Mouse (Mus musculus): Measurements from ENCODE around the gene Mre11a. TPM values are rescaled to one million over a fixed set of nuclear protein-coding genes. Genes with fewer than 3 reads are reported as not detected.
"Not testable (repeated sequence)": the region's sequence is repeated elsewhere in the genome, so short reads cannot be mapped to it uniquely, and the experiment has no call there.

Mre11a gene
- total RNA-seq, 2 experiments from 2014 or later, result 9.8 to 15.4 TPM

DNA sequence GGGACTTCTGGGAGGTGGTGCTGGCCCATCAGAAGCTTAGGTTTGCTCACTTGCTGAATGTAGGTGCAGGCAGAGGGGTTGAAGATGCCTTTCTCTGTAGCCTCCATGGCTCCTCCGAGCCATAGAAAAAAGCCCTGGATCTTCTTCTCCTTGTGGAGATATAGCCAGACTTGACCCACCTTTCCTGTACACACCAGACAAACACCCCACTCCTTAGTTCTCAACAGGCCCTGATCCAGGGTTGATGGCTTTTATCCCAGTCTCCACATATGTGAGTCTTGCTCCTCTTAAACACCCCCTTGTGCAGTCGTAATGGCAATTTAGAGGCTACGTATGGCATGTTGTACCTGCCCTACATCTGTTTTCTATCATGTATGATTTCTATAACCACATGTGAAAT lies 78.7 kb downstream of the Mre11a start:
- DNase-seq (ENCODE audit: low spot score in 2 of 2), result no peak
- no peak for TF ChIP-seq CTCF (conservative IDR thresholded peaks at IDR 0.05)
- Histone ChIP-seq H3K4me3 (no peak overlapping the region), H3K27ac (no peak overlapping the region)

DNA sequence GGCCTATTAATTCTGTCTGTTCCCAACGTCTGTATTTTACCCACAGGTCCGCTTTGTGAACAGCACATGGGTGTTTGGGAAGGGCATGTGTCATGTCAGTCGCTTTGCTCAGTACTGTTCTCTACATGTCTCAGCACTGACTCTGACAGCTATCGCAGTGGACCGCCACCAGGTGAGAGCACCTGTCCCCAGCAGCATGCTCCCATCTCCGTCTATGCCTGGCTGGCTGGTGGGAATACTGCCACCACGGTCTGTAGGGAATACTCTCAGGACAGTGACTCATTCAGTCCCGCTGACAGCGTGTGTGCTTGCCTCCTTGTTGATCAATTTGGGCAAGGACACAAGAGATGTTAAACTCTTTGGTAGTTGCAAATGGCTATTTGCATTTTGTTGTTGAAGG lies 80.3 kb downstream of the Mre11a start:
- no peak for TF ChIP-seq CTCF (conservative IDR thresholded peaks at IDR 0.05)
- no peak for DNase-seq (ENCODE audit: low spot score in 2 of 2)
- no peak overlapping the region for H3K4me3 ChIP-seq
- no peak overlapping the region for H3K27ac ChIP-seq

GRCm38 (mm10) chr9:14866957-14867356 lies 82.5 kb downstream of the Mre11a start:
- Histone ChIP-seq H3K27ac (no peak overlapping the region), H3K4me3 (no peak overlapping the region)
- TF ChIP-seq CTCF (conservative IDR thresholded peaks at IDR 0.05), result peak; percentile 89
- peak; percentile 26 to 60 for DNase-seq (ENCODE audit: low spot score in 2 of 2)

DNA sequence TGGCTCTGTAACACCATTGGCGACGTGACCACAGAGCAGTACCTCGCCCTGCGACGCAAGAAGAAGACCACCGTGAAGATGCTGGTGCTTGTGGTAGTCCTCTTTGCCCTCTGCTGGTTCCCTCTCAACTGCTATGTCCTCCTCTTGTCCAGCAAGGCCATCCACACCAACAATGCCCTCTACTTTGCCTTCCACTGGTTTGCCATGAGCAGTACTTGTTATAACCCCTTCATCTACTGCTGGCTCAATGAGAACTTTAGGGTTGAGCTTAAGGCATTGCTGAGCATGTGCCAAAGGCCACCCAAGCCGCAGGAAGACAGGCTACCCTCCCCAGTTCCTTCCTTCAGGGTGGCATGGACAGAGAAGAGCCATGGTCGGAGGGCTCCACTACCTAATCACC lies 83.9 kb downstream of the Mre11a start:
- H3K4me3 ChIP-seq, result no peak overlapping the region
- H3K27ac ChIP-seq, result no peak overlapping the region
- no peak for TF ChIP-seq CTCF (conservative IDR thresholded peaks at IDR 0.05)
- DNase-seq (ENCODE audit: low spot score in 2 of 2), result no peak

DNA sequence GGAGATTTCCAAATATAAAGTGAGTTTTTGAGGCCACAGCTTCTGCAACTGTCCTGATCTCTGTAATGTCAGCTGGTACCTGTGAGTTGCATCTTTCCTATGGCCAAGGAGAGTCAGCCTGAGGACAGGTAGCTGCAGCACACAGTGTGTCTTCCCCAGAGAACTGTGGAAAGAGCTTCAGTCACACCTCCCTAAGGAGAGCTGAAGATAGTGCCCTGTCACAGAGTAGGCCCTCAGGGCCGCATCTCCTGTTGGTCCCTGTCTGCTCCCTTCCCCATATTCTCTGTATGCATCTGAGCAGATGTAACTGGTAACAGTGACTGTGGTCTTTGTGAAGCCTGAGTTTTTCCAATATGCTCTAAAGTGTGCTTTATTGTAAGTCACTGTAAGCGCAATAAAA lies 85.9 kb downstream of the Mre11a start:
- no peak overlapping the region for H3K4me3 ChIP-seq
- no peak overlapping the region for H3K27ac ChIP-seq
- no peak for TF ChIP-seq CTCF (conservative IDR thresholded peaks at IDR 0.05)
- no peak for DNase-seq (ENCODE audit: low spot score in 2 of 2)

DNA sequence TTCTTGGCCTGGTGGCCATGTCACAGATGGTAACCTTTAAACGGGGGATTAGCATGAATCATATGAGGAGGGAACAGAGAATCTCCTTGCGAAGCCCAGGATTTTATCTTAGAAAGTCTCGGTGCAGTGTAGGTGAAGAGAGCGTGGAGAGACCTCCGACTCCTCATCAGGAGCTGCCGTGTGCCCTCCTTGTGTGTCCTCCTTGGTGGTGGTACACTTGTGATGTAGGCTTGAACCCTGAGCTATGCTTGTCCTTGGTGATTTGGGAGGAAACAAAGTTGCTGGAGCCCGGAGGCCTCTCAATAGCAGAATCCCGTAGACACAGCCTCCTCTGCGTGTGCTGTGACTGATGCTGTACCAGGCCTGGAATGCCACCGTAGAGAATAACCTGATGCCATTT lies 86.3 kb downstream of the Mre11a start:
- DNase-seq (ENCODE audit: low spot score in 2 of 2), result no peak
- TF ChIP-seq CTCF (conservative IDR thresholded peaks at IDR 0.05), result no peak
- no peak overlapping the region for H3K4me3 ChIP-seq
- H3K27ac ChIP-seq, result no peak overlapping the region

- no peak for DNase-seq (ENCODE audit: low spot score in 2 of 2)
- Histone ChIP-seq H3K27ac (no peak overlapping the region), H3K4me3 (no peak overlapping the region)
- TF ChIP-seq CTCF (conservative IDR thresholded peaks at IDR 0.05), result no peak
Observed at GRCm38 (mm10) chr9:14871536-14871935, 87.1 kb downstream of the Mre11a start.

- no peak for DNase-seq (ENCODE audit: low spot score in 2 of 2)
- Histone ChIP-seq H3K27ac (no peak overlapping the region), H3K4me3 (no peak overlapping the region)
- no peak for TF ChIP-seq CTCF (conservative IDR thresholded peaks at IDR 0.05)
Observed at GRCm38 (mm10) chr9:14872181-14872930, 87.9 kb downstream of the Mre11a start.

- no peak for TF ChIP-seq CTCF (conservative IDR thresholded peaks at IDR 0.05)
- no peak for DNase-seq (ENCODE audit: low spot score in 2 of 2)
- Histone ChIP-seq H3K4me3 (no peak overlapping the region), H3K27ac (no peak overlapping the region)
Observed at GRCm38 (mm10) chr9:14875743-14876507, 91.5 kb downstream of the Mre11a start.

GRCm38 (mm10) chr9:14876566-14876965 lies 92.1 kb downstream of the Mre11a start:
- not testable (repeated sequence) for H3K27ac ChIP-seq; H3K4me3 ChIP-seq; DNase-seq (ENCODE audit: low spot score in 2 of 2)

- TF ChIP-seq CTCF (conservative IDR thresholded peaks at IDR 0.05), result no peak
- no peak overlapping the region for H3K4me3 ChIP-seq
- DNase-seq (ENCODE audit: low spot score in 2 of 2), result no peak
- H3K27ac ChIP-seq, result no peak overlapping the region
Observed at GRCm38 (mm10) chr9:14884641-14885040, 100.2 kb downstream of the Mre11a start.

GRCm38 (mm10) chr9:14885151-14885550 lies 100.7 kb downstream of the Mre11a start:
- peak; percentile 24; the same call in 1 of the 2 replicates for TF ChIP-seq CTCF (conservative IDR thresholded peaks at IDR 0.05)
- Histone ChIP-seq H3K4me3 (no peak overlapping the region), H3K27ac (no peak overlapping the region)
- DNase-seq (ENCODE audit: low spot score in 2 of 2), result no peak

GRCm38 (mm10) chr9:14885954-14886353 lies 101.5 kb downstream of the Mre11a start:
- Histone ChIP-seq H3K27ac (no peak overlapping the region), H3K4me3 (no peak overlapping the region)
- no peak for DNase-seq (ENCODE audit: low spot score in 2 of 2)
- no peak for TF ChIP-seq CTCF (conservative IDR thresholded peaks at IDR 0.05)

Other genes starting within 250 kb of the Mre11a start
- gene Amotl1, start 139.6 kb upstream of the Mre11a start, total RNA-seq (2021), result 10 to 100 TPM; 11.8 to 15.8 TPM
- not detected for gene Piwil4, start 43.9 kb upstream of the Mre11a start, total RNA-seq (2021)
- under 1 TPM; 0.27 to 0.36 TPM for gene Fut4, start 32.3 kb upstream of the Mre11a start, total RNA-seq (2021)
- 1 to 10 TPM in 1 of 2 experiments, not detected in 1; 1.1 TPM for gene 1700012B09Rik, start 13.6 kb upstream of the Mre11a start, total RNA-seq (2021)
- 10 to 100 TPM; 13.6 to 17.0 TPM for gene Ankrd49, start 202 bp downstream of the Mre11a start, total RNA-seq (2021)
- 10 to 100 TPM; 12.7 to 12.9 TPM for gene Gpr83, start 75.6 kb downstream of the Mre11a start, total RNA-seq (2021)
- gene Izumo1r, start 119.3 kb downstream of the Mre11a start, total RNA-seq (2021), result not detected

Data from layer of hippocampus, adult 2 months (tissue).